8 mouse cellular contexts compared by ENCODE assay signal in the genomic region with DNA sequence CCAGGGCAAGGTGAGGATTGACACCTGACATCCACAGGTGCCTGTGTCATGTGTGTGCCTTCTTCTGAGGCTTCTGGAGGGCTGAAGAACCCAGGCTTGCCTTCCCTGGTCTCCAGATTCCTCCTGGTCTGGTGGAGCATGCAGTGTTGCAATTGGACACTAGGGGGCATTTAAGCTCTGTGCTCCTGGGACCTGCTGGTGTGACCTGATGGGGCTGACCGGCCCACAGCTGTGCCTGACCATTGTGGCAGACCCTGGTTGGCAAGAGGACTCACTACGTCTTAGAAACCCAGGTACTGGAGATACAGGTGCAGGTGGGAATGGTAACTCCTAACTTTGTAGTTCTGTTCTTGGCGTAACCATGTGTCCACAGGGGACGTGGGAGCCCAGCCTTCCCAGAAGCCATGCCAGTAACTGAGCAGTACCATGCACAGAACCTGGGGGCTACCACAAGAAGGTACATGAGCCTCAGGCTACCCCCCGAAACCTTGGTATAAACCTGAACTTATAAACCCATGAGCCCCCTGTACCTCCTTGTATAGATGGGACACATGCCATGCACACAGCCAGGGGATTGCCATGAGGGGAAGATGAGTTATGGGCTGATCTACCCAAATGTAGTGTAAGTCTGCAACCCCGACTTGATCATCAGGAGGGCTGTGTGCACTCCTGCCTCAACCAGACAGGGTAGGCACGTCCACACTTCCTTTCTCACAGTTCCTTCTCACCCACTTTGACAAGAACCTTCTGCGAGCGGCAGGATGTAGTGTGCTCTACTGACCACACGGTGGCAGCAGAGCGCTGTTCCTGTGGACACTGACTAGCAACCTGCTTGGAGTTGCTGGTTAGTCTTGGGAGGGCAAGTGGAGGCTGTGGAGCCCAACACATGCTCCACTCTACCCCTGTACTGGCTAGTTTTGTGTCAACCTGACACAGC. TPM values are rescaled to one million over a fixed set of nuclear protein-coding genes. Genes with fewer than 3 reads are reported as not detected.
DNase-seq lines count a peak whose midpoint lies in the region; ATAC-seq lines count a peak whose summit lies in the region.

No protein-coding gene starts in this region.

- peak; percentile 21; the same call in 1 of the 2 replicates for ATAC-seq in limb, embryonic 12.5 days (ENCODE audit: insufficient number of reproducible peaks, insufficient read depth, low FRiP score, low TSS enrichment, low read depth)

- H3K36me3 ChIP-seq in heart, embryonic 10.5 days, result no peaks in the 10 kb centered on the region
- no peaks in the 10 kb centered on the region for H3K36me3 ChIP-seq in limb, embryonic 12.5 days

- no peak overlapping the region for H3K27ac ChIP-seq in heart, embryonic 10.5 days
- H3K27ac ChIP-seq in limb, embryonic 12.5 days, result no peak overlapping the region

- H3K9ac ChIP-seq in limb, embryonic 12.5 days (replicated peaks), result no peak overlapping the region

- H3K4me1 ChIP-seq in heart, embryonic 10.5 days, result no peaks in the 10 kb centered on the region
- no peaks in the 10 kb centered on the region for H3K4me1 ChIP-seq in limb, embryonic 12.5 days (replicated peaks)

- H3K27me3 ChIP-seq in heart, embryonic 10.5 days (ENCODE audit: insufficient read depth, poor library complexity, severe bottlenecking), result no peaks in the 10 kb centered on the region
- no peaks in the 10 kb centered on the region for H3K27me3 ChIP-seq in limb, embryonic 12.5 days

- no peak overlapping the region for H3K4me2 ChIP-seq in limb, embryonic 12.5 days

- DNase-seq in heart, adult 11 months, result peak; percentile 90
- no peak for DNase-seq in heart, embryonic 10.5 days (ENCODE audit: low spot score)
- peak; percentile 69 to 80 for DNase-seq in cerebellum, postnatal 25 days
- DNase-seq in frontal cortex, postnatal 36 days (ENCODE audit: low spot score in 2 of 2), result peak; percentile 55 to 79
- DNase-seq in kidney, adult 18-20 months, result peak; percentile 77
- DNase-seq in monocyte, adult 2 months (ENCODE audit: low read depth in 1 of 2, low spot score in 2 of 2), result peak; percentile 26 to 62
- DNase-seq in spleen, postnatal 10 days (ENCODE audit: low spot score in 2 of 2), result peak; percentile 64 to 82

- H3K9me3 ChIP-seq in heart, embryonic 10.5 days, result no peaks in the 10 kb centered on the region
- no peaks in the 10 kb centered on the region for H3K9me3 ChIP-seq in limb, embryonic 12.5 days

- H3K4me3 ChIP-seq in heart, embryonic 10.5 days, result no peak overlapping the region
- no peak overlapping the region for H3K4me3 ChIP-seq in limb, embryonic 12.5 days (replicated peaks)

- 24% methylated on average over 11 of the region's 11 CpGs for WGBS in heart, embryonic 10.5 days
- WGBS in limb, embryonic 12.5 days, result 31% methylated on average over 11 of the region's 11 CpGs

RNA-seq across cellular contexts. Expression of gene Tmem121, which starts 31.8 kb away (rescaled TPM):
- polyA plus RNA-seq in heart, embryonic 10.5 days (2016; fragmentation: Nextera tagmentation; extraction: Ambion mirVana), result 2.6 and 6.1 TPM in 2 replicates
- polyA plus RNA-seq in limb, embryonic 12.5 days (2016; fragmentation: Nextera tagmentation; extraction: Ambion mirVana), result 17.5 and 18.7 TPM in 2 replicates
